Mouse (Mus musculus): Measurements from ENCODE around the gene Cyb561. TPM values are rescaled to one million over a fixed set of nuclear protein-coding genes. Genes with fewer than 3 reads are reported as not detected.

Gene Cyb561
- polyA plus RNA-seq, 1 experiment, result 26.9 TPM

- DNase-seq (ENCODE audit: low spot score), result no peak
Observed at GRCm38 (mm10) chr11:105952111-105952510, 1.0 kb downstream of the Cyb561 start.

DNA sequence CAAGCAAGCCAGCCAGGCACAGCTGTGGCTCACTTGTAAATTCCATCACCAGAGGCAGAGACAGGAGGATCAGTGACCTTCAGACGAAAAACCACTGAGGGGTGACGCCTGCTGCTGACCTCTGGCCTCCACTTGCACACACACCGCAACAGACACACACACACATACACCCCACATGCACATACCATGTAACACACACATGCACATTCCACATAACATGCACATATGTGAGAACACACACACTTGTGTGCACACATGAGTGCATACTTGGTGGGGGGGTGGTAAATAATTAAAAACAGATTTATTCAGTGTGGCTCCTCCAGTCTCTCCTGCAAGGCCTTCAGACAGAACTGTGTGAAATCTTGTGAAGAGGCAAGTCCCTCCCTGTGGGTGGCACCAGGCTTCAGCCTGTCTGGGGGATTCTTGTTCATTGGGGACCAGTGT is 1.5 kb downstream of the Cyb561 start:
- DNase-seq (ENCODE audit: low spot score), result no peak

GRCm38 (mm10) chr11:105950519-105950918 is 2.6 kb downstream of the Cyb561 start:
- DNase-seq (ENCODE audit: low spot score), result no peak

DNA sequence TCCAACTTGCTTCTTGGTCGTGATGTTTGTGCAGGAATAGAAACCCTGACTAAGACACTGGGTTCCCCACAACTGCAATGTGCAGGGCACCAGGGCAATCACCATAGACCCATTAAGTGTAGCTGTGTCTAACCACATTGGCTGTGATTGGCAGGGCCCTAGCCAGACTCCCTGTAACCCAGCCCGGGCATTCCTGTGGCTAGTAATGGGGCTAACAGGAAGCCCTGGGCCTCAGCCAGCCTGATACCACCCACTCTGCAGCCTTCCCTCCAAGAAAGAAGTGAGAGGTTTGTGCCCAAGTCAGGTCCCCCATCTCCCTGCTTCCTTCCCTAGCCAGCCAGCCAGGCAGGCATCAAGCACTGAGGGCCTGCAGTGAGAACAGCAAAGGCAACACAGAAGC is 4.9 kb downstream of the Cyb561 start:
- DNase-seq (ENCODE audit: low spot score), result no peak

DNA sequence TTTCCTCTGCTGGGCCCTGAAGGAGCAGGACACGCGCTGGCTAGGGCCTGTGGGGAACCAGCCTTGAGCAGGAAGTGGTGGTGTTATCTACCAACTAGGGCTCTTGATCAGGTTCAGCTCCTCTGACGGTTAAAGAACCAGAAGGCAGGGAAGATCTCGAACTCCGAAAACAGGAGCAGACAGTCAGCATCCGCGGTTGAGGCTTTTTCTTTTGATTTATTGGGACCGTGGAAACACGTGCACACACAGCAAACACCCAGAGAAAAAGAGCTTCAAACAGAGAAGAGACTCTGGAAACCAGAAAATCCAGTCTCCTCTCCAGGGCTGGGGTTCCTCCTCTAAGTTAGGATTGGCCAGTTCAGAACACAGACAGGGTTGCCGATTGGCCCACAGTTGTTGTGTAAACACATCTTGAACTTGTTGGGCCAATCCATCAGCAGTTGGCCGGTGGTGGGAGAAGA is 6.4 kb downstream of the Cyb561 start:
- no peak for DNase-seq (ENCODE audit: low spot score)

DNA sequence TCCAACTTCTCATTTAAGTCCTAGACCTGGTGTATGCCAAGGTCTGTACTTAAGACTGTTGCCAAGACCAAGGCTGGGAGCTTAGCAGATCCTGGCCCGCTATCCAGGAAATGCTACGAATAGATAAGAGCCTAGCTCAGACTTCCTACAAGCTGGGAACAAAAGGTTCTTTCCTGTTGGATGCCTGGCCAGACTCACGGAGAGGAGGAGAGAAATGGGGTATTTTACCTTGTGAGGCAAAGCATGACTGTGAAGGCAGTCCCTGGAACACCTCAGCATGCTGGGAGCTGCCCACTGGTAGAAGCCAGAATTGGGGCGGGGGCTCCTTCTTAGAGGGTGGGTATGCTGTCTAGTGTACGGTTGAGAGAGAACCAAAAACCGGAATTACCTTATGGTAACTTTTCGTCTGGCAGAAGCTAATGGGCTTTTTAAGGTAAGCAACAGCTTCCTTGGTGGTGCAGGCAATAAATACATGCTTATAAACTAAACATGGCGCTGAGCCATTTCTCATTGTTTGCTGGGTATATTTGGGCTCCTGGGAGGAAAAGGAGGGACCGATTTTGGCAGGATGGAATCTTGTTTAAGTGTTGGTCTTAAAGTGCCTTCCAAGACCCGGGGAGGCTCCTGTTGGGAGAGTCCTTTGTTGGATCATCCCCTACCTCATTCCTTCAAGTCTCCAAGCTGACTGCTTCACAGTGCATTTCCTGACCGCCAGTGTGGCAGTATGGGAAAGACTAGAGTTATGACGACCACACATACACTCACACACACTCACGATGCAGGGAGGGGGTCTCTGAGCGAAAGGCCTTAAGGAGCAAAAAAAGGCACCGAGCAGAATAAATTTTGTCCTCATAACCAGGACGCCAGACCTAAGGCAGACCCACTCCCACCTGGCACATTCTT is 8.1 kb downstream of the Cyb561 start:
- no peak for DNase-seq (ENCODE audit: low spot score)

GRCm38 (mm10) chr11:105944126-105944621 is 9.0 kb downstream of the Cyb561 start:
- peak; percentile 63 for DNase-seq (ENCODE audit: low spot score)

GRCm38 (mm10) chr11:105943133-105944102 is 9.7 kb downstream of the Cyb561 start:
- DNase-seq (ENCODE audit: low spot score), result peak; percentile 34

GRCm38 (mm10) chr11:105941973-105942372 is 11.2 kb downstream of the Cyb561 start:
- DNase-seq (ENCODE audit: low spot score), result no peak

GRCm38 (mm10) chr11:105938771-105939170 is 14.4 kb downstream of the Cyb561 start:
- DNase-seq (ENCODE audit: low spot score), result no peak

GRCm38 (mm10) chr11:105936974-105937373 is 16.2 kb downstream of the Cyb561 start:
- DNase-seq (ENCODE audit: low spot score), result no peak

GRCm38 (mm10) chr11:105936200-105936599 is 16.9 kb downstream of the Cyb561 start:
- DNase-seq (ENCODE audit: low spot score), result no peak

DNA sequence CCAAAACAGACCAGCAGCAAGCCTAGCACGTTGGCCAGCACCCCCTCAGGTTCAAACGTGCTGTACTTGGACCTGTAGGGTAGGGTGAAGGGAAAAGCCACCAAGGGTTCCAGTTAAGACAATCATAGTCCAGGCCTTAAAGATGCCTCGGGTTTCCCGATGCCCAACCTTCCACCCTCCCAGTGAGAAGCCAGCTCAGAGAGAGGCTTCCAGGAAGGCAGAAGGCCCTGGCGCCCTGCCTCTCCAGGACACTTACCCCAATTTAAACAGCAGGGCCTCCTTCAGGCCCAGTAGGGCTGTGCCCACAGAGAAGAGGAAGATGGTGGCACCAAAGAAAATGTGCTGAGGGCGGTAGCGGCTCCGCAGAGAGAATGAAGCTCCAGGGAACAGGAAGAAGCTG is 17.6 kb downstream of the Cyb561 start:
- no peak for DNase-seq (ENCODE audit: low spot score)

- DNase-seq (ENCODE audit: low spot score), result no peak
Observed at GRCm38 (mm10) chr11:105934816-105935215, 18.3 kb downstream of the Cyb561 start.

DNA sequence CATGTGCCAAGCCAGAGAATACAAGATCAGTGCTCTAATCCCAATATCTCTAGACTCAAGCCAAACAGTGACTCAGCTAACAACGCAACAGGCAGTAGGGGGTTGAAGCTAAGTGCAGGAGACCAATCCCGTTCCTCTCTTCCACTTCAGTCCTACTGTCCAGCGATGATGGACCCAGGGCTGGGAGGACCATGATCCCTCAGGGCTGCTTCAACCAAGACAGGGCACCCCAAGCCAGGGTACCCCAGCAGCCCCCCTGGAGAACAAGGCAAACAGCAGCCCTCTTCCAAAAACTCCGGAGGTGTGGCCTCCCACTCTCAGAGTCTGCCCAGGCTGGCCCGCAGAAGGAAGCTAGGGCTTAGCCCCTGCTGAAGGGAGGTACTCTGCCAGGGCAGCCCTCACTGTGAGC is 18.8 kb downstream of the Cyb561 start:
- no peak for DNase-seq (ENCODE audit: low spot score)

DNA sequence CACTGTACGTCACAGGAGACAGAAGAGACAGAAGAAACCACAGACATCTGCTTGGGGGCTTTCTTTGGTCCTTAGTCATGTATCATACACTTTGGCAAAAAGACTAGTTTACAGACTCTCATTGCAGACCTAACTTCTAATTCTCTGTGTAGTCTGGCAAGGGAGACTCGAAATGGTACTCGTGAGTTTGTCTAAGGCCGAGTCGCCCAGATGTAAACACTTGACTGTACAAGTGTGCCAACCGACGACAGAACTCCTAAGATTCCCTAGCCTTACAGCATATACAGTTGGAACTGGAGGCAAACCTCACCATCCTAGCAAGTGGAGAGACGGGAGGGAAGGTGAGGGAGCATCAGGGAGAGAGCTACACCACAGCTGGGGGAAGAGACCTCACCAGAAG is 19.4 kb downstream of the Cyb561 start:
- no peak for DNase-seq (ENCODE audit: low spot score)

- DNase-seq (ENCODE audit: low spot score), result no peak
Observed at GRCm38 (mm10) chr11:105931380-105931779, 21.8 kb downstream of the Cyb561 start.

DNA sequence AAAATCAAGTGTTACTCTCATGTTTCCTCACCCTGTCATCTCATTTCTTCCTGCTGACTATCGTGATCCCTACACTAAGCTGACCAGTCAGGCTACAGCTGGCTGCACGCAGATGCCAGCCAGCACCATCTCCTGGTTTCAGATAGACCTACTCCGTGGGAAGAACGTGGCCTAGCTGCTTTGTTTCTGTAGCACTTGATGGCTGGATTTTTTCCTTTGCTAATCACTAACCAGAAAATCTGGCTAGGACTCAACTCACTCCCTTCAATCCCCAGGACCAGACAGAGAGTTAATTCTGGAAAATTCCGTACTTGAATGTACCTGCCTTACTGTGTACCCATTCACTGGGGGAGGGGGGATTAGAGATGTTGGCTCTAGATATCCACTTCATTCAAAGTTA is 25.0 kb downstream of the Cyb561 start:
- DNase-seq (ENCODE audit: low spot score), result no peak

DNA sequence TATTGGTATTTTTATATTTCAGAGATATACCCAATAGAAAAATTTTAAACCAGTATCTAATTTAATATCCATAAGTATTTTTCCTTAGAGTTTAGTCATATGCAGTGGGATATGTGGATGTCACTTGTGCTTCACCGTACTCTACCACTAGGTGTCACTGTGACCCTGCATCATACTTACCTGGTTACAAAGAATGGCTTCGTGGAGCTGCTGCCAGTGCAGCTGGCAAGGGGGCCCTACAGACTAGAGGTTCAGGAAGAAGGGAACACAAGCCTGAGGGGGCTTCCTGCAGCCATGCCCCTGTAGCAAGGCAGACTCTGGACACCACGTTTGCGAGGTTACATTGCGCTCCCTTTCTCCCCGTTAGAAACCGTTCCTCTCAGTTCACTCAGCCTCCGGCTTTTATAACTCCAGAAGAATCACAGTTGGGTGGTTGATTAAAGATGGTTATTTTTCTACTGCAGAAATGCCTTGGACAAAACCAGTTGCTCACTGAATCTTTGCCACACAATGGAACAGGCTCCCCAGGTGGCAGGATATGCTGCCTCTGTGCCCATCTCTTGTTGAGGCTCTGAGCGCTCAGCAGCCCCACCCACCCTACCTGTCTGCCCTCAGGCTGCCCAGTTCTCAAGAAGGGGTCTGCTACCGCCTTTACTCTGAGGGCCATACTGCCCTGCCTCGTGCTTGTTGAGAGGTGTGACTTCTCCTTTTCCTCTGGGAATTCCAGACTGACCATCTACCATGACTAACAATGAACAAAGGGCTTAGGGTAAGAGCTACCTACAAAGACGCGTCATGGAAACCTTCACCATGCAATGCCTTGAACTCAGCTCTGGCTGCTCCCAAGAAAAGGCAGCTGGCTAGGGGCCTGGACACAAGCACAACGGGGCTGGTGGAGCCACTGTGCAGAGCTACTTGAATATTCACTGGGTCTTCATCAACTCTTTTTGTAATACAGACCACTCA is 25.8 kb downstream of the Cyb561 start:
- no peak for DNase-seq (ENCODE audit: low spot score)

- DNase-seq (ENCODE audit: low spot score), result no peak
Observed at GRCm38 (mm10) chr11:105922769-105923663, 30.1 kb downstream of the Cyb561 start.

All from urinary bladder, adult 2 months (tissue).